Mouse (Mus musculus) G1E (cell line): ENCODE data around the gene Tmem144.

Experiments
- CTCF ChIP-seq: IDR thresholded peaks from 2 replicates; pipeline ENCODE4 v1.5.1; 2012; ENCODE audit warnings: low read depth, low read length, inconsistent platforms, mixed read lengths
- GATA1 ChIP-seq: IDR thresholded peaks from 2 replicates; pipeline ENCODE4 v1.6.1; 2012; ENCODE audit warnings: borderline replicate concordance, low read length, inconsistent platforms, mixed read lengths
- GATA2 ChIP-seq: IDR thresholded peaks from 2 replicates; pipeline ENCODE4 v1.6.1; 2012; ENCODE audit warnings: low read depth, low read length, inconsistent platforms, borderline replicate concordance
- POLR2AphosphoS5 ChIP-seq: IDR thresholded peaks from 2 replicates; pipeline ENCODE4 v1.6.1; 2012; ENCODE audit warnings: low read depth, low read length, inconsistent platforms; ENCODE audit not compliant: insufficient replicate concordance
- TAL1 ChIP-seq: conservative IDR thresholded peaks from 2 replicates; pipeline ENCODE4 v1.6.1; 2012; ENCODE audit warnings: low read depth, low read length, inconsistent platforms, mixed read lengths

- TF ChIP-seq CTCF (no peak), TAL1 (no peak), GATA1 (no peak), POLR2AphosphoS5 (no peak), GATA2 (no peak)
Measured at GRCm38 (mm10) chr3:79843999-79844398, 8.6 kb downstream of the Tmem144 start.
